Mouse (Mus musculus) MEL-GATA-1-ER (cell line): ENCODE measurements at regions not wholly inside any gene's neighbourhood (a gene's known extent, or its start where the extent isn't known, plus 50 kb on each side); places are given as distances from the start of the nearest gene placed in this dataset.

Experiments
- DNase-seq: peaks from one replicate; pipeline ENCODE4 v3.0.0-alpha.2; 2012; ENCODE audit warnings: low read depth; ENCODE audit errors: extremely low read depth

- no peak for DNase-seq
These were observed 929.8 kb upstream of the Gm7489 start for GRCm38 (mm10) chr15:52954715-52955593.

GRCm38 (mm10) chr15:52959711-52960110 lies 925.0 kb upstream of the Gm7489 start:
- DNase-seq: no peak

DNA sequence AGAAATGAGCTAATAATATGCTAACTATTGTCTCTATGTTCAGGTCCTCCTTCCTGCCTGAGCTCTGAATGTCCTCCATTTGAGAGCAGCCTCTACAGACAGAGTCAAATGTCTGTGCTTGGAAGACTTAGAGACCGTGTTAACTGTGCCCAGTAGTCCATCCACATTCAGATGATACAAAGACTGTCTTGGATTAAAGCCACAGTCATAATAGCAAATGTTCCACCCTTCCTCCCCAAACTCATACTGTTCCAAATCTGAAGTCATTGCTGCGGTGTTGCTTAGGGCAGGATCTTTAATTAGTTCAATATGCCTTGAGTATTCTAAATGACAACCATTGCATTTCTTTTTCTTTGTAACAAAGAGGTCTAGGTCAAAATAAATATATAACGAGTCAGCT lies 923.2 kb upstream of the Gm7489 start:
- DNase-seq: no peak

GRCm38 (mm10) chr15:52963918-52964317 lies 920.8 kb upstream of the Gm7489 start:
- DNase-seq: no peak

DNA sequence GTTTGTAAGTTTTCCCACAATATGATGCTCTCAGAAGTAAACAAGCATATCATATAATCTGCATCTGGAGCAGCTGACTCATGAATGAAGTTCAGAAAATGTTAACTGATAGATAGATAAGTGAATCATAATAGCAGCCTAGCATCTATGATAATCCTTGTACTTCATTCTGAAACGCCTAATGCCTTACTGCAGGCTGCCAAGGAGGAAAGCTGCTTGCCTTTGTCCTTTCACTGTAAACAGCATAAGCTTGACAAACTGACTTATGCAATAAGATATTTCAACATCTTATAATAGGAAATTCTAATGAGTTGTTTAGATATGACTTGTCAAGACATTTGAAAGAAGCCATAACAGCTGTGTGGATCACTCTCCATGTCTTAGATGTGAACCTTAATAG lies 920.3 kb upstream of the Gm7489 start:
- DNase-seq: no peak

DNA sequence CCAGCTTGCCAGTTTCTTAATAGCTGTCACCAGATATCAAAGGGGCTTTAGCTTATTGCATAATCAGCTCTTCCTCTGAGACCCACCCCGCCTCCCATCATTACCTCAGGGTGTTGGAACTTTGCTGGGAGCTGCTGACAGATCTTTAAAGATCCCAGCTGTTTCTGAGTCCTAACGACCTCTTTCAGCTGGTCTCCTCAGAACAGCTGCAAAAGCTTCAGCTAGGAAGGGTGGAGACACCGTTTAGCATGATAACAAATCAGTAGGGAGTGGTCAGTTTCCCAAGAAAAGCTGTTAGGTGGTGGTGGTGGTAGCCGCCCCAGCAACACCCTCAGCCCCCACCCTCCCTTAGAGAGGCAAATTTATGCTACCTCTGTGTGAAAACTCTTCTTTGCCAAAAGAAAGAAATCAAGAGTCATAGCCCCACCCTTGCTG lies 916.9 kb upstream of the Gm7489 start:
- no peak for DNase-seq

DNA sequence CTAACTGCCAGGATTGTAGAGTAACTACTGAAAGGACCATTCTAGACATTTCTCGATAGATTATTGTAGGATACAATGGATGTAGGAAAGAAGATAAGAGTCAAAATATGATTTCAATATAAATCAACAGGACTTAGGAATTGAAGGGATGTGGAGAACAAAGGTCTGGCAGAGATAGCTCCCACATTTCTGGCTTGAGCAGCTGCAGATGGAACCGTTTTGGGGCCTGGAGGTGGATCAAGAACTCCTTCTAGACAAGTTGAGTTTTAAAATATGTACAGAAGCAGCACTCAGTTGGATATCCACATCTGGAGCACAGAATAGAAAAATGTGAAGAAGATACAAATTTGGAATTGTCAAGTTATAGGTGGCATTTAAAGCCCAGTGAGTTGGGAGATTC lies 901.9 kb upstream of the Gm7489 start:
- no peak for DNase-seq

- no peak for DNase-seq
These were observed 894.1 kb upstream of the Gm7489 start for GRCm38 (mm10) chr15:52990580-52990979.

DNA sequence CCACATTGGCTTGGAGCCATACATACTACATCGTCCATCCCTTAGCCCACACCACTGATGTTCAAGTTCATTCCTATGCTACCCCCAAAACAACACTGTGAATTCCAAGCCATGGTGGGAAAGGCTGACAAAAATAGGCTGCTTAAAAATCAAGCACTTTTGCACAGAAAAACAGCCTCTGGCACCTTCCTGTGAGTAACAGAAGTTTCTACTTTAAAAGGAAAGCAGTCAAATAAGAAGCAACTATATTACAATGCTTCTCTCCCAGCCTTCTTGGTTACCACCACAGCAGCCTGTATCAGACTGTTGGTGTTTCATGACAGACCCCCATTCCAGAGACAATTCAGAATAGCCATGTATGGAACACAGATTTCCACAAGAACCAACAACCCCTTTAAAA lies 890.4 kb upstream of the Gm7489 start:
- DNase-seq: no peak

DNA sequence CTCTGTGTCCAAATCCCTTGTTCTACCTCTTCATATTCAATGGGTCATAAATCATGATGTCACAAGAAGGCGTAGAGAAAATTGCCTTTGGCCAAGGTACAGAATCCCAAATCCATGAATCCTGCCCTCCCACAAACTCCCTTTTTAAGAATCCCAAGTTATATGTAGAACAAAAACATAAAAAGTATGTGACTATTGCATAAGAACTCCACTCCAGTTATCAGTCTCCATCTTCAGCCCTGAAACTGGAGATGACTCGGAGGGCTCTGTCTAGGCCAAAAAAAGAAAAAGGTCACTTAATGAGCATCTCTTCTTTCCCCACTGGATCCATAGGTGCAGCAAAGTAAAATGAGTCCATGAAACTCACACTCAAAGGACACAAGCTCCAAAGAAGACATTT lies 885.5 kb upstream of the Gm7489 start:
- no peak for DNase-seq

DNA sequence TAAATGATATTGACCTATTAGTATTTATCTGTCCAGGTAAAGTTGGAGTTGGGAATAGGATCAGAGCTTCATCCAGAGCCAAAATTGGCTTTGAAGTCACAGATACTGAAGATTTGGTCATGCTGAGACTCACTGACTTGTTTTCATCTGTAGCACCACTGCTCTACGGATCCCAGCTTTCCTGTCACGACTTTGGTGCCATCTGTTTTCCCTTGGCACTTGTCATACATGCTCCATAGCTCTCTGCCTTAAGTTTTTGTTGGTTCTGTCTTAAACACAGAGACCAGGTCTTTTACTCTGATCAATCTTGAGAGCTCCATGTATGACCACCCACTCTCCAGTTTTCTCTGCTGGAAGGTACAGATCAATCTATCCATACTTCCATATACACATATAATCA lies 884.9 kb upstream of the Gm7489 start:
- DNase-seq: no peak

GRCm38 (mm10) chr15:53001429-53001828 lies 883.3 kb upstream of the Gm7489 start:
- no peak for DNase-seq

- DNase-seq: no peak
These were observed 882.7 kb upstream of the Gm7489 start for GRCm38 (mm10) chr15:53001964-53002363.

DNA sequence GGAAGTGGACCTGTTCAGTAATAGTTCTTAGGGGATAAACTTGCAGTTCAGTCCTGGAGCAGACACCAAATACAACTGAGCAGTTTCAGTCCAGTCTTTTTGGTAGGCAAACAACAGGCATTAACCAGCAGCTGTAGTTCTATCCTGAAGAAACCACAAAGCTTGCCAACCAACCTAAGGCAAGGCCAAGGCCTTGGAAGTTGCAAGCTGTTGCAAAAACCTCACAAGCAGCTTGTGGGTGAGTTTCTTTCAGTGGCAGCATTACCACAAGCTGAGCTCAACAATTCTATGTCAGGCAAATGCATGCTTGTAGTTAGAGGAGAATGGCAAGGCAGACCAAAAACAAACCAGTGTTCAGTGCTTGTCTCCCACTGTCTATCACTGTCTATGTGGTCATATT lies 880.6 kb upstream of the Gm7489 start:
- no peak for DNase-seq

- no peak for DNase-seq
These were observed 877.9 kb upstream of the Gm7489 start for GRCm38 (mm10) chr15:53006844-53007243.

GRCm38 (mm10) chr15:53009337-53009736 lies 875.4 kb upstream of the Gm7489 start:
- DNase-seq: no peak
